Mouse (Mus musculus) WW6 (cell line): ENCODE measurements around the gene Tnfrsf21.

Source experiments
- DNase-seq: peaks from one replicate; pipeline ENCODE4 v3.0.0-alpha.2; 2013; ENCODE audit warnings: low read depth, low spot score

The Tnfrsf21 gene

GRCm38 (mm10) chr17:43016371-43017331 lies at the start of gene Tnfrsf21:
Gene Tnfrsf21, plus strand, starts transcription at chr17:43016555.
- DNase-seq: peak; percentile 81

- no peak for DNase-seq
These were observed 48.2 kb upstream of the Tnfrsf21 start for GRCm38 (mm10) chr17:42968174-42968573.

GRCm38 (mm10) chr17:42975312-42975996 lies 40.9 kb upstream of the Tnfrsf21 start:
- no peak for DNase-seq

GRCm38 (mm10) chr17:42977766-42978165 lies 38.6 kb upstream of the Tnfrsf21 start:
- no peak for DNase-seq

- DNase-seq: no peak
These were observed 38.0 kb upstream of the Tnfrsf21 start for GRCm38 (mm10) chr17:42978345-42978744.

- DNase-seq: no peak
These were observed 34.5 kb upstream of the Tnfrsf21 start for GRCm38 (mm10) chr17:42981806-42982205.

- DNase-seq: no peak
These were observed 33.8 kb upstream of the Tnfrsf21 start for GRCm38 (mm10) chr17:42982568-42982967.

- peak; percentile 36 for DNase-seq
These were observed 30.3 kb upstream of the Tnfrsf21 start for GRCm38 (mm10) chr17:42985837-42986589.

GRCm38 (mm10) chr17:42987692-42988091 lies 28.7 kb upstream of the Tnfrsf21 start:
- DNase-seq: peak; percentile 46

GRCm38 (mm10) chr17:42989981-42990380 lies 26.4 kb upstream of the Tnfrsf21 start:
- DNase-seq: no peak

GRCm38 (mm10) chr17:42991112-42991511 lies 25.2 kb upstream of the Tnfrsf21 start:
- no peak for DNase-seq

- DNase-seq: no peak
These were observed 16.8 kb upstream of the Tnfrsf21 start for GRCm38 (mm10) chr17:42999446-42999977.

GRCm38 (mm10) chr17:43000598-43000997 lies 15.8 kb upstream of the Tnfrsf21 start:
- DNase-seq: no peak

- DNase-seq: no peak
These were observed 3.6 kb upstream of the Tnfrsf21 start for GRCm38 (mm10) chr17:43012718-43013117.

- DNase-seq: no peak
These were observed 1.1 kb downstream of the Tnfrsf21 start for GRCm38 (mm10) chr17:43017341-43018052.

- no peak for DNase-seq
These were observed 1.7 kb downstream of the Tnfrsf21 start for GRCm38 (mm10) chr17:43018071-43018470.

- no peak for DNase-seq
These were observed 3.3 kb downstream of the Tnfrsf21 start for GRCm38 (mm10) chr17:43019660-43020059.

GRCm38 (mm10) chr17:43021017-43021416 lies 4.7 kb downstream of the Tnfrsf21 start:
- no peak for DNase-seq

- no peak for DNase-seq
These were observed 5.7 kb downstream of the Tnfrsf21 start for GRCm38 (mm10) chr17:43022056-43022455.

GRCm38 (mm10) chr17:43023637-43024217 lies 7.4 kb downstream of the Tnfrsf21 start:
- DNase-seq: no peak

GRCm38 (mm10) chr17:43024531-43024930 lies 8.2 kb downstream of the Tnfrsf21 start:
- no peak for DNase-seq
